Mouse (Mus musculus) gastrocnemius, postnatal 10 days (tissue): ENCODE results near the gene Olfr141. TPM values are rescaled to one million over a fixed set of nuclear protein-coding genes. Genes with fewer than 3 reads are reported as not detected.

Experiments
- DNase-seq: peaks from one replicate; pipeline ENCODE4 v3.0.0; 2021; ENCODE audit warnings: mixed read lengths
- long read RNA-seq, 2 experiments: library from polyadenylated mRNA; stranded (forward); transcript quantifications; one replicate each; pipeline ENCODE4 v2.0.0; 2021
- total RNA-seq, 2 experiments: library from RNA; stranded (reverse); gene quantifications; 2 replicates each; pipeline ENCODE4 v1.2.3; 2021

Olfr141 gene
- total RNA-seq = not detected
- long read RNA-seq, experiment 1 = 0 reads
- long read RNA-seq, experiment 2 = 0 reads

DNA sequence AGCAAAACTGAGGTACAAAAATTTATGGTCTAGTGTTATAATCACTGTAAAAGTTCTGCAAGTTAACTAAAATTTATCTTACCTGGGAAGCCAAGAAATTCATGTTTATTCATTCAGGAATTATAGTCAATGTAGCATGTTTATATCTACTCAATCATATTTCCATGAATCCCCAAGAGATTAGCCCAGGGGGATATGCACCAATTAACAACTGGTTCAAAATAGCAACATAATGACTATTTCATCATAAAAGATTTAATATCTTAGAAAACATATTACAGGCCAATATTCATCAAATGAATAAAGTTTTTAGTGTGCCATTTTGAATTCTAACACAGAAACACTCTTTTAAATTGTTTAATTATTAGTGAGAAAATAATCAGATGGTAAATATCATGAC lies at the start of gene Olfr141:
Gene Olfr141 (minus strand): TSS at position 101 of the 400 bp plus-strand sequence.
- DNase-seq = no peak

DNA sequence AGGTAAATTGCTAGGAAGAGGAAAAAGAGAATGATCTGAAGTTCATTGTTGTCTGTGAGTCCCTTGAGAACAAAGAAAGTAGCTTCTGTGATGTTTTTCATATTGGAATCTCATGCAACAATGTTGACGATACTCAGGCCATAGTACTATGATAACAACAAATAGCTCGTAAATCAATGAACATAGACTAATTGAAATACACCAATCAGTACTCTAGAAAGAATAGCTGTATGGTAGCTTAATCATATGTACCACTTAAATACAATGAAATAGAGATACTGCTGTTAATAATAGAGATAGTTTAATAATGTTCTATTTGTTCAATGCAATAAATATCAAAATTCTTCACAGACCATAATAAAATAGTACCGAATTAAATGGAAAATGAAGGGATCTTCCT lies 41.8 kb upstream of the Olfr141 start, which contains the start of gene Olfr1095:
Gene Olfr1095 (minus strand): TSS at position 101 of the 400 bp plus-strand sequence.
- no peak for DNase-seq

DNA sequence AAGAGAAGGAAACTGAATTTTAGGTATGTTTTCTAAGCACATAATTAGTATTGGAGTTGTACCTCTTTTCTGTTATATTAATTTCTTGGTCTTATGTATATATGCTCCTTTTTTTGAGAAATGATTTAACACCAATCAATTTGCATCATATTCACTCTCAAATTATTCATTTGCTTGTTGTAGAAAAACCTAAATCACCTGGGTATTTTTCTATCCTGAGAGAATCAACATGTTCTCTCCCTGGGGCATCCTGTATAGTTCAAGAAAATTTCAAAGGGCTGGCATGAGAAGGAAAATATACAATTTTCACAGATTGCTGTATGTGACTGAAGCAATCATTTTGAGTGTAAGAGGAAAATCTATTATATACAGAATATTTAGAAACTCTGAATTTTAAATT lies 14.5 kb upstream of the Olfr141 start, which contains the start of gene Olfr1094:
Gene Olfr1094 (plus strand): TSS at position 301 of the 400 bp plus-strand sequence.
- no peak for DNase-seq

DNA sequence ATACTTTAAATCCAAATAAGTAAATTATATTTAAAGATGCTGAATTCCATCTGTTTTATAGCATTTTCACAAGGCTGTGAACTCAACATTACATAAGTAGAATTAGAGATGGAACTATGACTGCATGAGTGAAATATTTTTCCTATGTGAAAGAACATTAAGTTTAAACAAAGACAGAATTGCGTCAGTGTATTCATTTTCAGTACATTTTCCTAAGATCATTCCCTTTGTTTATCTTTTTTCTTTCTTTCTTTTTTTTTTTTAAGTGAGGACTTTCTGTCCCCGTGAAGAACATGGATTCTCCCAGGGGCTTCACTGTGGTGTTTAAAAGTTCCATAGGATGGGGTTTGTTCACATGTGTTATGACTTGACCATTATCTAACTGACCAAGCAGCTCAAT lies 27.6 kb downstream of the Olfr141 start, which contains the start of gene Olfr1093:
Gene Olfr1093 (plus strand): TSS at position 301 of the 400 bp plus-strand sequence.
- no peak for DNase-seq

DNA sequence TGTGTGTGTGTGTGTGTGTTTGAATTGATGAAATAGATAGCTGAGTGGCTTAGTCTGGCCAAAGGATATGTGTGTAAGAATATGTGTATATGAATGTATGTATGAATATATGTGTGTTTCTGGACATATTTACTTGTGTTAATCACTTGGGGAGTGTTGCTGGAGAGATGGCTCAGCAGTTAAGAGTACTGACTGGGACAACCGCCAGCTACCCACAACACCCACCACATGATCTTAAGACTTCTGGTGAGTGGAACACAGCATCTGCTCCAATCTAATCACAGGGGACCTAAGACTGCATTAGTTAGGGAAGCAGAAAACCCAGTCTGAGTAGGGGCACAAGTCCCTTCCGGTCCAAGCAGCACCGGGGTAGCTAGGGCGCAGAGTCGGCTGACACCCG lies 48.8 kb downstream of the Olfr141 start:
- no peak for DNase-seq

DNA sequence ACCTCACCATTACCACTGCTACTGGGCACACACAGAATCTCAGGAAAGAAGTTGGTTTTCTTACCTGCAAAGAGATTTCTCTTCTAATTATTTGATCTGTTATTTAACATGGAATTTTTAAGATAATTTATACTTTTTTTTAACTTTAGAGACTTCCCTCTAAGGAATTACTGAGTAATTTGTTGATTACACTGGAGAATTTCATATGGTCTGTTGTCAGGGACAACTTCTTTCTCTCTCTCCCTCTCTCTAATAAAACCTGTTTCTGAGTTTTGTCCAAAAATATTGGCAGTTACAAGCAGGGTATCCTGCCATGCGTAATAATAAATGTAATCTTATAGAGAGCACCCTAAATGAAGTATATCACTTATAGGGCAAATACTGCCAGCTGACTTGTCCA lies 50.9 kb downstream of the Olfr141 start, which contains the start of gene Olfr1090:
Gene Olfr1090 (minus strand): TSS at position 101 of the 400 bp plus-strand sequence.
- no peak for DNase-seq

Other genes starting within 250 kb of the Olfr141 start
- gene Olfr1082, start 211.1 kb downstream of the Olfr141 start, total RNA-seq = not detected
- gene Olfr1084, start 170.3 kb downstream of the Olfr141 start, total RNA-seq = not detected
- not detected for gene Olfr1085, start 148.0 kb downstream of the Olfr141 start, total RNA-seq
- not detected for gene Olfr1086, start 129.9 kb downstream of the Olfr141 start, total RNA-seq
- gene Olfr1087, start 111.6 kb downstream of the Olfr141 start, total RNA-seq = not detected
- gene Olfr1089, start 76.3 kb downstream of the Olfr141 start, total RNA-seq = not detected
- not detected for gene Olfr1090, start 51.0 kb downstream of the Olfr141 start, total RNA-seq
- gene Olfr1093, start 27.5 kb downstream of the Olfr141 start, total RNA-seq = not detected
- gene Olfr1094, start 14.6 kb upstream of the Olfr141 start, total RNA-seq = not detected
- not detected for gene Olfr1095, start 41.7 kb upstream of the Olfr141 start, total RNA-seq
- not detected for gene Gm13723, start 64.8 kb upstream of the Olfr141 start, total RNA-seq
- not detected for gene Olfr1097, start 82.2 kb upstream of the Olfr141 start, total RNA-seq
- gene Olfr1098, start 114.5 kb upstream of the Olfr141 start, total RNA-seq = not detected
- not detected for gene Olfr1099, start 150.7 kb upstream of the Olfr141 start, total RNA-seq
- not detected for gene Olfr1100, start 169.9 kb upstream of the Olfr141 start, total RNA-seq
- gene Olfr1101, start 181.2 kb upstream of the Olfr141 start, total RNA-seq = not detected
- not detected for gene Olfr1102, start 188.4 kb upstream of the Olfr141 start, total RNA-seq
- not detected for gene Olfr1104, start 217.1 kb upstream of the Olfr141 start, total RNA-seq
- not detected for gene Olfr1105, start 226.5 kb upstream of the Olfr141 start, total RNA-seq
- not detected for gene Olfr1106, start 242.3 kb upstream of the Olfr141 start, total RNA-seq